Mouse (Mus musculus): ENCODE results near the gene 9130019O22Rik. TPM values are rescaled to one million over a fixed set of nuclear protein-coding genes. Genes with fewer than 3 reads are reported as not detected.
A peak's percentile ranks its signal among the peaks of the same experiment; 100 is the strongest.
"Not testable (repeated sequence)": the region's sequence is repeated elsewhere in the genome, so short reads cannot be mapped to it uniquely, and the experiment has no call there.

Gene 9130019O22Rik
- polyA plus RNA-seq, 1 experiment: 6.4 TPM

DNA sequence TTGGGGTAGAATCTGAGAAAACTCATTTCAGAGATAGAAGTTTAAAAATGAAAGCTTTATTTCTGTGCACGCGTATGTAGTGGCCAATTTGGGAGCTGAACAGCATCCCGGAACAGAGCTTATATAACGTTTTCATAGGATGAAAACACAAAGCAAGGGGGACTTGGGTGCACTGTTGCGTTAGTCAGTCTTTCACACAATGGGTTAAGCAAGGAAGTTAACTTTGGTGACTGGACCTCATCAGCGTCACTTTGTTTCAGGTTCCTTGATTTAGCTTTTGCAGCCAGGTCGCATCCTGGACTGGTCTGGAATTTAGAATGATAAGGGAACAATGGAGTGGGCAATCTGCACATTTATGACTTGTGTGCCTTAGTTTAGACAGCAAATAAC is 7.0 kb upstream of the 9130019O22Rik start:
- Histone ChIP-seq H3K36me3 (ENCODE audit: control insufficient read depth, insufficient read depth, low read length) (no peaks in the 10 kb centered on the region), H3K4me1 (replicated peaks; ENCODE audit: control insufficient read depth, insufficient read depth, low read length) (peaks cover 11% of the 10 kb centered on the region), H3K4me3 (ENCODE audit: control insufficient read depth, insufficient read depth, low read length) (peak overlapping the region; percentile 90), H3K27me3 (ENCODE audit: control insufficient read depth, insufficient read depth, low read length) (no peaks in the 10 kb centered on the region), H3K27ac (ENCODE audit: control insufficient read depth, insufficient read depth, low read length) (peak overlapping the region; percentile 63)
- TF ChIP-seq POLR2A (IDR thresholded peaks at IDR 0.05; ENCODE audit: control insufficient read depth, extremely low read depth, insufficient read depth, low read length, poor library complexity) (no peak), CTCF (IDR thresholded peaks at IDR 0.05; ENCODE audit: borderline replicate concordance, control insufficient read depth, extremely low read depth, insufficient read depth, low read length, poor library complexity) (no peak)
- DNase-seq: no peak
- whole genome bisulfite sequencing: 3% methylated on average over 7 of the region's 7 CpGs

DNA sequence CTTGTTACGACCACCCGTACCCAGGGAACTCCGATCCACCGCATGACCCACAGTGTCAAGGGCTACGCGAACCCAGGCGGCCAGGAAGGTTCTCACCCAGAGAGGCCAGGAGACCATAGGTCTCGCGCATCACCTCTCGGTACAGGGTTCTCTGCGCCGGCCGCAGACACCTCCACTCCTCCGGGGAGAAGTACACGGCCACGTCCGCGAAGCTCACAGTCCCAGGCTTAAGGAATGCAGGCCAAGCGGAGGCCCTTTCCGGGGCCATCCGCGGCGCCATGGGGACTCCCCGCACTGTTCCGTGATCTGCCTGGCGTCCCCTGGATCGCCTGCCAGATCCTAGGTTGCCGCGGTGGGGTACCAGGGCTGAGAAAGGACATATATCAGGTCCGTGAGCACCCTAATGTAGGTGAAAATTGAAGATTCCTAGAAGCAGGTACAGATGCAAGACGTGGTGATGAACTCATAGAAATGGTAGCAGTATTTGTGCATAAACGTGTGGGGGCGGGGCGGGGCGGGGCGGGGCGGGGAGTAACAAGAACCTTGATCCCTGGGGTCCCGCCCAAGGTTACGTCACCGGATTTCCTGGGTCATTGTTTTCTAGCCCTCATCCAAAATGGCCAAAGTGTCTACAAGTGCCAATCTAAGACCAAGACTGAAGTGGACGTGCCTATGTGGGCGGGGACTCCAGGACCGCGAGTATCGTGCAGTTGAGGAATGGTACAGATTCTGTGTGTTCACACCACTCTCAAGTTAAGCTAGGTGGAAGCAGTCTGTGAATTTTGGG is 6.4 kb upstream of the 9130019O22Rik start, which contains the start of gene E430018J23Rik:
Gene E430018J23Rik, minus strand, starts transcription at position 473 of the 787 bp plus-strand sequence.
- Histone ChIP-seq H3K36me3 (ENCODE audit: control insufficient read depth, insufficient read depth, low read length) (no peaks in the 10 kb centered on the region), H3K4me3 (ENCODE audit: control insufficient read depth, insufficient read depth, low read length) (peak within 1 kb of the TSS; percentile 90), H3K27ac (ENCODE audit: control insufficient read depth, insufficient read depth, low read length) (peak within 1 kb of the TSS; percentile 65), H3K4me1 (replicated peaks; ENCODE audit: control insufficient read depth, insufficient read depth, low read length) (peaks cover 11% of the 10 kb centered on the region), H3K27me3 (ENCODE audit: control insufficient read depth, insufficient read depth, low read length) (no peaks in the 10 kb centered on the region)
- DNase-seq: peak; percentile 93
- no peak; the same call in 1 of the 2 replicates for TF ChIP-seq POLR2A (IDR thresholded peaks at IDR 0.05; ENCODE audit: control insufficient read depth, extremely low read depth, insufficient read depth, low read length, poor library complexity)
- TF ChIP-seq CTCF (IDR thresholded peaks at IDR 0.05; ENCODE audit: borderline replicate concordance, control insufficient read depth, extremely low read depth, insufficient read depth, low read length, poor library complexity): 0 out of 2 replicates have a peak, but pooled peaks have one; percentile 16
- under 1% methylated on average over 45 of the region's 45 CpGs for WGBS

- Histone ChIP-seq H3K4me3 (ENCODE audit: control insufficient read depth, insufficient read depth, low read length) (no peak overlapping the region), H3K27ac (ENCODE audit: control insufficient read depth, insufficient read depth, low read length) (no peak overlapping the region), H3K4me1 (replicated peaks; ENCODE audit: control insufficient read depth, insufficient read depth, low read length) (peaks cover 11% of the 10 kb centered on the region), H3K27me3 (ENCODE audit: control insufficient read depth, insufficient read depth, low read length) (no peaks in the 10 kb centered on the region), H3K36me3 (ENCODE audit: control insufficient read depth, insufficient read depth, low read length) (no peaks in the 10 kb centered on the region)
- no peak for DNase-seq
- 83% methylated on average over 8 of the region's 8 CpGs for WGBS
- TF ChIP-seq POLR2A (IDR thresholded peaks at IDR 0.05; ENCODE audit: control insufficient read depth, extremely low read depth, insufficient read depth, low read length, poor library complexity) (no peak), CTCF (IDR thresholded peaks at IDR 0.05; ENCODE audit: borderline replicate concordance, control insufficient read depth, extremely low read depth, insufficient read depth, low read length, poor library complexity) (no peak)
Measured at GRCm38 (mm10) chr7:127392251-127392824, 5.4 kb upstream of the 9130019O22Rik start.

- H3K4me3 ChIP-seq (ENCODE audit: control insufficient read depth, insufficient read depth, low read length): no peak overlapping the region
- H3K4me1 ChIP-seq (replicated peaks; ENCODE audit: control insufficient read depth, insufficient read depth, low read length): peaks cover 11% of the 10 kb centered on the region
- no peak overlapping the region for H3K27ac ChIP-seq (ENCODE audit: control insufficient read depth, insufficient read depth, low read length)
- 98% methylated on average over 16 of the region's 16 CpGs for WGBS
- DNase-seq: no peak
- H3K36me3 ChIP-seq (ENCODE audit: control insufficient read depth, insufficient read depth, low read length): no peaks in the 10 kb centered on the region
- TF ChIP-seq CTCF (IDR thresholded peaks at IDR 0.05; ENCODE audit: borderline replicate concordance, control insufficient read depth, extremely low read depth, insufficient read depth, low read length, poor library complexity): no peak
- no peak for TF ChIP-seq POLR2A (IDR thresholded peaks at IDR 0.05; ENCODE audit: control insufficient read depth, extremely low read depth, insufficient read depth, low read length, poor library complexity)
- H3K27me3 ChIP-seq (ENCODE audit: control insufficient read depth, insufficient read depth, low read length): no peaks in the 10 kb centered on the region
Measured at GRCm38 (mm10) chr7:127391538-127391937, 4.6 kb upstream of the 9130019O22Rik start.

- TF ChIP-seq CTCF (IDR thresholded peaks at IDR 0.05; ENCODE audit: borderline replicate concordance, control insufficient read depth, extremely low read depth, insufficient read depth, low read length, poor library complexity): no peak
- TF ChIP-seq POLR2A (IDR thresholded peaks at IDR 0.05; ENCODE audit: control insufficient read depth, extremely low read depth, insufficient read depth, low read length, poor library complexity): no peak
- 94% methylated on average over 7 of the region's 7 CpGs for WGBS
- H3K4me1 ChIP-seq (replicated peaks; ENCODE audit: control insufficient read depth, insufficient read depth, low read length): peaks cover 16% of the 10 kb centered on the region
Measured at GRCm38 (mm10) chr7:127390306-127390705, 3.3 kb upstream of the 9130019O22Rik start.

DNA sequence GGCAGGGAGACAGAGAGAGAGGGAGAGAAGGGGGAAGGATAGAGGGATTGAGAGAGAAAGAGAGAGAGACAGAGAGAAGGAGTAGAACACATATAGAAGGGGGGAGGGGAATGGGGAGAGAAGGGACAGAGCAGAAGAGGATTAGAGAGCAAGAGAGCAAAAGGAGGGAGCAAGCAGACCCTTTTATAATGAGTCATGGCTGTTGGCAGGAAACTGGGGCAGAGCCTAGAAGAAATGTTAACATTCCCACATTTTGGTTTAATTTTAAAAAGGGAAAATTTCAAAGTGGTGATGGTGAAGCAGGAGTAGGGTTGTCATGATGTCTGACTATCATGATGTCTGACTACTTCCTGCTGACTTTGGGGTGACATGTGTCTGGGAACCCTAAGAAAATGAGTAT is 1.2 kb upstream of the 9130019O22Rik start:
- H3K4me3 ChIP-seq (ENCODE audit: control insufficient read depth, insufficient read depth, low read length); H3K27ac ChIP-seq (ENCODE audit: control insufficient read depth, insufficient read depth, low read length); H3K27me3 ChIP-seq (ENCODE audit: control insufficient read depth, insufficient read depth, low read length); DNase-seq; H3K36me3 ChIP-seq (ENCODE audit: control insufficient read depth, insufficient read depth, low read length): not testable (repeated sequence)
- H3K4me1 ChIP-seq (replicated peaks; ENCODE audit: control insufficient read depth, insufficient read depth, low read length): peaks cover 14% of the 10 kb centered on the region

More at GRCm38 (mm10) chr7:127390306-127390705, 3.3 kb upstream of the 9130019O22Rik start:
- Histone ChIP-seq H3K4me3 (ENCODE audit: control insufficient read depth, insufficient read depth, low read length) (no peak overlapping the region), H3K27me3 (ENCODE audit: control insufficient read depth, insufficient read depth, low read length) (no peaks in the 10 kb centered on the region), H3K27ac (ENCODE audit: control insufficient read depth, insufficient read depth, low read length) (no peak overlapping the region), H3K36me3 (ENCODE audit: control insufficient read depth, insufficient read depth, low read length) (no peaks in the 10 kb centered on the region)
- no peak for DNase-seq

- not testable (repeated sequence) for H3K27me3 ChIP-seq (ENCODE audit: control insufficient read depth, insufficient read depth, low read length); H3K36me3 ChIP-seq (ENCODE audit: control insufficient read depth, insufficient read depth, low read length); H3K4me3 ChIP-seq (ENCODE audit: control insufficient read depth, insufficient read depth, low read length); H3K4me1 ChIP-seq (replicated peaks; ENCODE audit: control insufficient read depth, insufficient read depth, low read length); H3K27ac ChIP-seq (ENCODE audit: control insufficient read depth, insufficient read depth, low read length); DNase-seq
- 94% methylated on average over 4 of the region's 4 CpGs for WGBS
Measured at GRCm38 (mm10) chr7:127385560-127385959, 1.4 kb downstream of the 9130019O22Rik start.
